Mouse (Mus musculus) lung, adult 2 months (tissue): ENCODE data around the gene Lce1h.

Experiments used
- CTCF ChIP-seq: fragments of 200-500 bp; IDR thresholded peaks from 2 replicates; pipeline ENCODE4 v1.5.1; 2011; ENCODE audit warnings: mild to moderate bottlenecking, low read length, control low read depth; ENCODE audit not compliant: insufficient read depth
- POLR2A ChIP-seq: fragments of 200-500 bp; IDR thresholded peaks from 2 replicates; pipeline ENCODE4 v1.6.1; 2011; ENCODE audit warnings: low read depth, mild to moderate bottlenecking, control low read depth, low read length, borderline replicate concordance; ENCODE audit errors: extremely low read depth

- TF ChIP-seq CTCF (no peak), POLR2A (no peak)
Measured at GRCm38 (mm10) chr3:92715122-92715521, 49.7 kb downstream of the Lce1h start.
